Mouse (Mus musculus) stomach, embryonic 14.5 days (tissue): ENCODE measurements at regions not wholly inside any gene's neighbourhood (a gene's known extent, or its start where the extent isn't known, plus 50 kb on each side); places are given as distances from the start of the nearest gene placed in this dataset.

Source experiments
- ATAC-seq: fragments of 200-750 bp; cut with Nextera tagmentation; 2 replicates; pipeline ENCODE4 v1.8.0; 2017; ENCODE audit warnings: low read depth, moderate TSS enrichment; ENCODE audit not compliant: insufficient number of reproducible peaks, insufficient read depth, low FRiP score
- H3K27ac ChIP-seq: fragments of 300-500 bp; sonication (generic); 2 replicates; pipeline ENCODE4 v1.5.1; 2014; ENCODE audit warnings: mild to moderate bottlenecking, low read length, moderate library complexity, mixed read lengths
- H3K27me3 ChIP-seq: fragments of 300-500 bp; sonication (generic); 2 replicates; pipeline ENCODE4 v1.6.1; 2014; ENCODE audit warnings: low read length, control low read depth, mixed read lengths; ENCODE audit not compliant: control insufficient read depth, insufficient read depth
- H3K36me3 ChIP-seq: fragments of 300-500 bp; sonication (generic); 2 replicates; pipeline ENCODE4 v1.6.1; 2014; ENCODE audit warnings: mild to moderate bottlenecking, control low read depth, low read length, moderate library complexity, mixed read lengths; ENCODE audit not compliant: control insufficient read depth, insufficient read depth
- H3K4me1 ChIP-seq: fragments of 300-500 bp; sonication (generic); 2 replicates; pipeline ENCODE4 v1.6.1; 2014; ENCODE audit warnings: low read length, control low read depth, mixed read lengths; ENCODE audit not compliant: control insufficient read depth, insufficient read depth
- H3K4me2 ChIP-seq: fragments of 300-500 bp; sonication (generic); replicated peaks from 2 replicates; pipeline ENCODE4 v1.6.1; 2014; ENCODE audit warnings: low read depth, low read length, control low read depth
- H3K4me3 ChIP-seq: fragments of 300-500 bp; sonication (generic); 2 replicates; pipeline ENCODE4 v1.5.1; 2014; ENCODE audit warnings: low read depth, low read length, control low read depth
- H3K9ac ChIP-seq: fragments of 300-500 bp; sonication (generic); replicated peaks from 2 replicates; pipeline ENCODE4 v1.6.1; 2014; ENCODE audit warnings: low read depth, mild to moderate bottlenecking, control low read depth, low read length, moderate library complexity, mixed read lengths
- H3K9me3 ChIP-seq: fragments of 300-500 bp; sonication (generic); 2 replicates; pipeline ENCODE4 v1.6.1; 2016; ENCODE audit warnings: low read depth, low read length, control low read depth; ENCODE audit not compliant: control insufficient read depth
- WGBS: fragments of 180-500 bp; shearing (Covaris S2); extraction: QIAGEN DNeasy Blood & Tissue Kit; methylation state at CpG from one replicate; pipeline ENCODE4 v1.1.7; 2014; 5-methylcytosine and 5-hydroxymethylcytosine counted together

- no peak for ATAC-seq
- H3K27me3 ChIP-seq: no peaks in the 10 kb centered on the region
- H3K4me1 ChIP-seq: no peaks in the 10 kb centered on the region
- 81% methylated on average over 1 of the region's 1 CpGs for WGBS
- no peak overlapping the region for H3K9ac ChIP-seq
- H3K4me3 ChIP-seq: no peak overlapping the region
- H3K4me2 ChIP-seq: no peak overlapping the region
- no peak overlapping the region for H3K27ac ChIP-seq
- no peaks in the 10 kb centered on the region for H3K36me3 ChIP-seq
- H3K9me3 ChIP-seq: no peaks in the 10 kb centered on the region
Observed at GRCm38 (mm10) chr19:49115484-49115883, 909.7 kb downstream of the Sorcs3 start.

DNA sequence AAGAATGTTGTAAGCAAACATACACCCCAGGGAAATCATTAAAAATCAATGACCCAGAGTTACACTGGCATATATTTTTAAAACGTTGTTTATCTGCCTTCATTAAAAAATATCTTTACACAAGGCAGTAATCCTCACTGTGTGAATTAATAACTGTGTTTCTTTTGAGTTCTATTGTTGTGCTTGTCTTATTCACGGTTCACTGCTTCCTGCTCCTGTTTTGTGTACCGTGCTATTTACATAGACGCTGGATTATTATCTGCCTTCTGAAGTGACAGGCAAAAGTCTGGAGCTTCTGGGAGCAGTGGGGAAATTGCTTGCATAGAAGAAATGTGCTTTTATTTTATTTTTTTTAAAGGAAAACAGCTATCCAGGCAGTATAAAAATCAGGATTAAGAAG lies 925.8 kb downstream of the Sorcs3 start:
- no peak overlapping the region for H3K9ac ChIP-seq
- no peaks in the 10 kb centered on the region for H3K27me3 ChIP-seq
- ATAC-seq: no peak
- H3K36me3 ChIP-seq: no peaks in the 10 kb centered on the region
- 56% methylated on average over 4 of the region's 4 CpGs for whole genome bisulfite sequencing
- 0 out of 2 replicates have a peak, but pooled peaks cover 3% of the 10 kb centered on the region for H3K9me3 ChIP-seq
- no peak overlapping the region for H3K4me3 ChIP-seq
- H3K4me2 ChIP-seq: no peak overlapping the region
- H3K4me1 ChIP-seq: no peaks in the 10 kb centered on the region
- H3K27ac ChIP-seq: no peak overlapping the region

- no peaks in the 10 kb centered on the region for H3K9me3 ChIP-seq
- ATAC-seq: no peak
- WGBS: 50% methylated on average over 2 of the region's 2 CpGs
- no peak overlapping the region for H3K9ac ChIP-seq
- H3K4me1 ChIP-seq: no peaks in the 10 kb centered on the region
- no peak overlapping the region for H3K27ac ChIP-seq
- H3K36me3 ChIP-seq: no peaks in the 10 kb centered on the region
- H3K4me3 ChIP-seq: no peak overlapping the region
- no peak overlapping the region for H3K4me2 ChIP-seq
- H3K27me3 ChIP-seq: no peaks in the 10 kb centered on the region
Observed at GRCm38 (mm10) chr19:49172078-49172477, 966.3 kb downstream of the Sorcs3 start.

DNA sequence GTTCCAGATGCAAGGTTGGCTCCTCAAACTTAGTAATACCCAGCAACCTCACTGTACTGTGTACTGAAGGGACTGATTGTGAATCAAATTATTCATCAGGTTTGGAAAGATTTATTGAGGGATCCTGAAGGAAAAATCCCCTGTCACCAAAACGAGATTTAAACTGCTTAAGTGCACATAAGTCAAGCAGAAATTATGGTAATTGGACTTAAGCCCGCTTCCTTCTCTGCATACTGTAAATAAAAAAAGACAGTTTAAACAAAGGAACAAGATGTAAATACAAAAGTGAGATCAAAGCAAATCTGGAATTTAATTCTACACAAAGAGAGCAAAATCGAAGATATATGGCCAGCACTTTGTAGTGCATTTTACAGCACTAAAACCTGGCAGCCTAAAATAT lies 1002.1 kb downstream of the Sorcs3 start:
- WGBS: 29% methylated on average over 3 of the region's 3 CpGs
- no peak for ATAC-seq
- H3K4me2 ChIP-seq: no peak overlapping the region
- no peaks in the 10 kb centered on the region for H3K36me3 ChIP-seq
- H3K9me3 ChIP-seq: no peaks in the 10 kb centered on the region
- H3K27ac ChIP-seq: no peak overlapping the region
- H3K27me3 ChIP-seq: no peaks in the 10 kb centered on the region
- H3K4me1 ChIP-seq: no peaks in the 10 kb centered on the region
- H3K9ac ChIP-seq: no peak overlapping the region
- no peak overlapping the region for H3K4me3 ChIP-seq

- ATAC-seq: no peak
- H3K4me3 ChIP-seq: no peak overlapping the region
- H3K36me3 ChIP-seq: no peaks in the 10 kb centered on the region
- H3K4me1 ChIP-seq: no peaks in the 10 kb centered on the region
- H3K27me3 ChIP-seq: no peaks in the 10 kb centered on the region
- WGBS: 71% methylated on average over 2 of the region's 2 CpGs
- no peak overlapping the region for H3K4me2 ChIP-seq
- no peaks in the 10 kb centered on the region for H3K9me3 ChIP-seq
- H3K9ac ChIP-seq: no peak overlapping the region
- no peak overlapping the region for H3K27ac ChIP-seq
Observed at GRCm38 (mm10) chr19:49242601-49243000, 1036.8 kb downstream of the Sorcs3 start.

- ATAC-seq: no peak
- no peak overlapping the region for H3K4me2 ChIP-seq
Observed at GRCm38 (mm10) chr19:49245114-49245714, 1039.4 kb downstream of the Sorcs3 start.

GRCm38 (mm10) chr19:49264616-49265015 lies 1058.8 kb downstream of the Sorcs3 start:
- no peak overlapping the region for H3K9ac ChIP-seq
- no peaks in the 10 kb centered on the region for H3K36me3 ChIP-seq
- no peak for ATAC-seq
- no peaks in the 10 kb centered on the region for H3K9me3 ChIP-seq
- no peak overlapping the region for H3K4me2 ChIP-seq
- no peaks in the 10 kb centered on the region for H3K4me1 ChIP-seq
- no peak overlapping the region for H3K27ac ChIP-seq
- WGBS: 53% methylated on average over 1 of the region's 1 CpGs
- no peak overlapping the region for H3K4me3 ChIP-seq
- no peaks in the 10 kb centered on the region for H3K27me3 ChIP-seq

More at GRCm38 (mm10) chr19:49245114-49245714, 1039.4 kb downstream of the Sorcs3 start:
- Histone ChIP-seq H3K9me3 (no peaks in the 10 kb centered on the region), H3K4me3 (no peak overlapping the region), H3K27me3 (no peaks in the 10 kb centered on the region), H3K9ac (no peak overlapping the region), H3K36me3 (no peaks in the 10 kb centered on the region), H3K4me1 (no peaks in the 10 kb centered on the region), H3K27ac (no peak overlapping the region)
- WGBS: 62% methylated on average over 3 of the region's 3 CpGs

GRCm38 (mm10) chr19:49267864-49268480 lies 1062.1 kb downstream of the Sorcs3 start:
- H3K9me3 ChIP-seq: no peaks in the 10 kb centered on the region
- H3K4me3 ChIP-seq: no peak overlapping the region
- WGBS: 39% methylated on average over 8 of the region's 8 CpGs
- ATAC-seq: no peak
- H3K27ac ChIP-seq: peak overlapping the region; percentile 63; the same call in 1 of the 2 replicates
- no peak overlapping the region for H3K9ac ChIP-seq
- H3K4me2 ChIP-seq: no peak overlapping the region
- H3K36me3 ChIP-seq: no peaks in the 10 kb centered on the region
- H3K27me3 ChIP-seq: no peaks in the 10 kb centered on the region
- H3K4me1 ChIP-seq: no peaks in the 10 kb centered on the region
